Mouse (Mus musculus) liver, embryonic 14 days (tissue): ENCODE measurements around the gene Gm9999. TPM values are rescaled to one million over a fixed set of nuclear protein-coding genes. Genes with fewer than 3 reads are reported as not detected.

ENCODE experiments used
- polyA plus RNA-seq: library from polyadenylated mRNA; depleted of rRNA; stranded (reverse); fragments of >200 nt; gene quantifications from 2 replicates; pipeline ENCODE4 v1.2.3, GENCODE M21; 2012; rRNA removed

Gene Gm9999
- not detected in 2 replicates for polyA plus RNA-seq

DNA sequence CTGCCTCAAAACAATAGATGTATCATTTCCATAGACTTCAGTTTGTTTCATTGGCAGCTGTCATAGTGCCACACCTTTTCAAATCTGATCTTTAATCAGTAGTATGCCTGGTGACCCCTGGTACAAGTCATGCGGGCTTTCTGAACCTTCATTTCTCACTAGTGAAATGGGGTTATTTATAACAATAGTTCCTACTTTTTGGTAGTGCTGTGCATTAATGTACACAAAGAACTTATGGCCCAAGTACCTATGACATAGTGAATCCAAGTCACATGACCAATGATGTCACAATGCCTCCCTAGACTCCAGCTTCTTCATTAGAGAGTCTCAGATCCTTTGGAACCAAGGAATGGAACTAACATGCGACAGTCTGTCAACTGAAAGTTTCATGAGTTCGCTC lies at the start of gene Gm9999:
Gm9999 (plus strand) TSS at position 301 of the 400 bp plus-strand sequence.

DNA sequence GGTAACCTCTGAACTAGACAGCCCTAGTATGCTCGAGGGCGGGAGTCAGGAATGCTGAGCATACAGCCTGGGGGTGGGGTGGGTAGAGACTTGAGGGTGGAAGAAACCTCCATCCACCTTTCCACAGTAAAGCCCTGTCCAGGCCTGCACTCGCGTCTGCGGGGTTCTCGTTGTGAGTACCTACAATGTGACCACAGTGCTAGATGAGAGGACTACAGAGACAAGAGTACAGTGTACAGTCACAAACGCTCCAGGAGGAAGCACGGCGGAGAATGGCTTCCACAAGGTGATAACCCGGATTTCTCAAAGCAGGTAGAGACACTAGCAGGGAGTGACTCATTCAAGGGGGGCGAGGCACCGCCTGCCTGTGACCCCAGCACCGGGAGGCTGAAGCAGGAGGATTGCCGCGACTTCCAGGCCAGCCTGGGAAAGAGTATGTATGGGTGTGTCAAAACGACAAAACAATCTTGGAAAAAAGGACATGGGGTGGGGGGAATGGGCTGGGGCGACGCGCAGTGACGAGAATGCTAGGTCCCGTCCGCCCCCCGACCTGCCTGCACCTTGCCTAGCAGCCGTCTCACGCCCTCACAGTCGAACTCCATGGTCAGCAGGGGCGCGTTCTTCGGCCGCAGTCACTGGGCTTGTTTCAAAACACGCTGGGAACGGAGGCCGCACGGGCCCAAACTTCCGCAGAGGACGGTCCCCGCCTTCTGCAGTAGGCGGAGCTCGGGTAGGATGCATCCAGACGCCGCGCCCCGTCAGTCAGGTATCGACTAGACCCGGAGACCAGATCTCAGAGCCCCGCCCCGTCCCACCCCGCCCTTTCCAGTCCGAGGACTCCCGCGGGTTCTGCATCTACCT lies 25.3 kb upstream of the Gm9999 start, which contains the start of gene Uevld:
Uevld (minus strand) TSS at position 697 of the 861 bp plus-strand sequence.

DNA sequence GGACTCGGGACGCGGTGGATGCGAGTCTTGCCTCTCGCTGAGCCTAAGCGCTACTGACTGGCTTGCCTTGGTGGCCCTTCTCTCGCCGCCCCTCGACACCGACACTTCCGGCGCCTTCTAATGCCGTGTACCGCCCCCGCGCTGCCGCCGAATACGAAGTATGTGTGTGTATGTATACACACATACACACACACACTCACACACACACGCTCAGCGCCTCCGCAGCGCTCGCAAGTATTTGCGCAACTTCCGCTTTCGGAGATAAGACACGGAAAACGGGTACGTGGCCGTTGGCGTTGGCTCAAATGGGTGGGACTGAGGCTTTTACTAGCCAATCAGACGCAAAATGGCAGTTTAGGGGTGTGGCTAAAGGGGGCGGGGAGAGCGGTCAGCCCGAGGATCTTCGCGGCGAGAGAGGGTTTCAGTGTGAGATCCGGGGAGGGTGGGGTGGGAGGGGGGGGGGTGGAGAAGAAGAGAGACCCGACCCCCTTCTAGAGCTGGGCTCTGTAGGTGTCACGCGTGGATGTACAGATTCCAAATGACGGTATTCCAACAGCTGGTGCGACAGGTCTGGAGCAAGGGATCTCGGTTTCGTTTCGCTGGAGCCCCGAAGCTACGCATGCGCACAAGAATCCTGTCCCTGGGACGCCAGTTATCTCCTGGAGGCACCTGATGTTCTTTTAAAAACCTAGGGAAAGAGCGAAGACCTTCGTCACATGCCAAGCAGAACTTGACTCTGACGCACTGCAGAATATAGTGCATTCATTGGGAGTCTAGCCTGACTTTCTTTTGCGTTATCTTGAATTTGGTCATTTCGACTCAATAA lies 25.0 kb downstream of the Gm9999 start, which contains the start of gene Spty2d1:
Spty2d1 (minus strand) TSS at position 244 of the 826 bp plus-strand sequence.

Other genes starting within 250 kb of the Gm9999 start
- gene Saa1, start 240.6 kb upstream of the Gm9999 start, polyA plus RNA-seq: not detected in 2 replicates
- gene Saa2, start 231.8 kb upstream of the Gm9999 start, polyA plus RNA-seq: not detected in 2 replicates
- 6.5 and 7.5 TPM in 2 replicates for gene Hps5, start 187.5 kb upstream of the Gm9999 start, polyA plus RNA-seq
- 14.1 and 16.0 TPM in 2 replicates for gene Gtf2h1, start 187.5 kb upstream of the Gm9999 start, polyA plus RNA-seq
- 348 and 395 TPM in 2 replicates for gene Ldha, start 142.1 kb upstream of the Gm9999 start, polyA plus RNA-seq
- 0.16 TPM in 2 replicates for gene Ldhc, start 122.4 kb upstream of the Gm9999 start, polyA plus RNA-seq
- 16.2 and 22.1 TPM in 2 replicates for gene Tsg101, start 63.6 kb upstream of the Gm9999 start, polyA plus RNA-seq
- 4.0 and 4.6 TPM in 2 replicates for gene Uevld, start 25.1 kb upstream of the Gm9999 start, polyA plus RNA-seq
- gene Spty2d1, start 24.8 kb downstream of the Gm9999 start, polyA plus RNA-seq: 6.1 and 7.1 TPM in 2 replicates
- gene Tmem86a, start 67.0 kb downstream of the Gm9999 start, polyA plus RNA-seq: 12.0 and 13.4 TPM in 2 replicates
- gene Ptpn5, start 150.1 kb downstream of the Gm9999 start, polyA plus RNA-seq: 0.01 and 0.02 TPM in 2 replicates
- not detected in 2 replicates for gene Mrgpra6, start 221.3 kb downstream of the Gm9999 start, polyA plus RNA-seq